Mouse (Mus musculus): Measurements from ENCODE around the gene Ntn4.

DNA sequence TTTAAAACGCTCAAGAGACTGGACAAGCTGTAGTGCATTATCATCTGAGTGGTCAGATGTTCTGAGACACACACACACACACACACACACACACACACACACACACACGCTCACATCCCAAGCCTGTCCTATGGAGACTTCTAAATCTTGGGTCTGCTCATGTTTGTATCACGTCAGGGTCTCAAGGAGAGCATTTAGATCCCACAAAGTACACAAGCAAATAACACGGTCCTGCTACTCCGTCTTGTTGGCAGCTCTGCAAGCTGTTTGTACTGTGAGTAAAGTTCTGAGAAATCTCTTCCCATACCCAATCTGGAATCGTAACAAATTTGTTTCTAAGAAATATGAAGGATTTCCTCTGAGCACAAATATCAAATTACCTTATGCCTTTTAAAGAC lies 67.6 kb downstream of the Ntn4 start:
- TF ChIP-seq CHD2 (IDR thresholded peaks at IDR 0.05; ENCODE audit: low read depth, low read length) (no peak), ZC3H11A (IDR thresholded peaks at IDR 0.05; ENCODE audit: borderline replicate concordance, low read depth, low read length) (no peak), HCFC1 (IDR thresholded peaks at IDR 0.05; ENCODE audit: borderline replicate concordance, insufficient read depth, low read length) (no peak)

Data from ES-E14 (cell line).